Comparison of ENCODE assay signal across 28 mouse cellular contexts in the genomic region with DNA sequence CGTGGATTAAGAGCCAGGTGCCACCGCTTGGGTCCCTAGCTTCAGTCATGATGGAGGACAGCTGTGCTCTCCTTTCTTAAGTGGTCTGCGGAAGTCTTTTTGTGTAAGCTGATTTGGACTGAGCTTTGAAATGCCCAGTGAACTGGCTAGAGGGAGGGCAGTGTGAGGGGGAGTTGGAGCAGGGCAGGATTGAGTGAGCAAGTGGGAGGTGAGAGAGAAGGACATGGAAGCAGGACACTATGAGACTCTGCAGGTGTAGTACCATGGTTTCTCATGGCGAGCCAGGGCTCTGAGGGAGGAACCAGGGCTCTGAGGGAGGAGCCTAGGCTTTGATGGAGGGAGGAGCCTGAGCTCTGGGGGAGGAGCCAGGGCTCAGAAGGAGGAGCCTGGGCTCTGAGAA.
DNase-seq lines count a peak whose midpoint lies in the region; ATAC-seq and TF ChIP-seq lines count a peak whose summit lies in the region.
"Had no signal": no experiment of that assay in that cellular context is flagged by ENCODE, and none has a peak within 500 bp of the region (broad histone marks: within the 10 kb centered on the region; RNA-seq: fewer than 3 reads in every experiment).

No protein-coding gene starts in this region.

- H3K27me3 ChIP-seq in kidney, embryonic 14.5 days (ENCODE audit: control insufficient read depth, insufficient read depth, low read length): no peaks in the 10 kb centered on the region
- no peaks in the 10 kb centered on the region for H3K27me3 ChIP-seq in kidney, postnatal 0 days (ENCODE audit: insufficient read depth, low read length)
- no peaks in the 10 kb centered on the region for H3K27me3 ChIP-seq in limb, embryonic 10.5 days (ENCODE audit: low read depth, poor library complexity, severe bottlenecking)
- H3K27me3 ChIP-seq in limb, embryonic 15.5 days: no peaks in the 10 kb centered on the region
- H3K27me3 ChIP-seq in intestine, embryonic 15.5 days (replicated peaks): no peaks in the 10 kb centered on the region
- H3K27me3 ChIP-seq: embryonic facial prominence, embryonic 12.5 days; embryonic facial prominence, embryonic 15.5 days; forebrain, embryonic 12.5 days; forebrain, embryonic 15.5 days; heart, embryonic 12.5 days; heart, embryonic 15.5 days; hindbrain, embryonic 13.5 days had no signal

- DNase-seq in kidney, adult 11 months: no peak
- DNase-seq in kidney, postnatal 0 days (ENCODE audit: low spot score): peak; percentile 67
- no peak for DNase-seq in kidney, adult 9 months
- DNase-seq in limb, embryonic 10.5 days (ENCODE audit: low spot score): no peak
- DNase-seq in cerebellum, adult 11 months: no peak
- DNase-seq: adrenal gland, postnatal 10 days; adrenal gland, postnatal 36 days; cerebellum, adult 2 months; cerebellum, adult 9-11 months; cerebellum, postnatal 25 days; gastrocnemius, postnatal 10 days; gastrocnemius, postnatal 36 days; heart, adult 2 months; heart, postnatal 10 days; heart, postnatal 36 days had no signal

- WGBS in kidney, embryonic 14.5 days: 47% methylated on average over 4 of the region's 4 CpGs
- 47% methylated on average over 4 of the region's 4 CpGs for WGBS in kidney, postnatal 0 days
- WGBS in limb, embryonic 10.5 days: 90% methylated on average over 4 of the region's 4 CpGs
- 68% methylated on average over 4 of the region's 4 CpGs for WGBS in limb, embryonic 15.5 days
- 74% methylated on average over 4 of the region's 4 CpGs for WGBS in intestine, embryonic 15.5 days

- H3K27ac ChIP-seq in kidney, embryonic 14.5 days (ENCODE audit: low read depth, low read length): no peak overlapping the region
- no peak overlapping the region for H3K27ac ChIP-seq in kidney, postnatal 0 days
- H3K27ac ChIP-seq in limb, embryonic 10.5 days: 0 out of 2 replicates have a peak overlapping the region, but pooled peaks have one; percentile 22
- peak overlapping the region; percentile 19; the same call in 1 of the 2 replicates for H3K27ac ChIP-seq in limb, embryonic 15.5 days
- no peak overlapping the region for H3K27ac ChIP-seq in intestine, embryonic 15.5 days
- H3K27ac ChIP-seq: embryonic facial prominence, embryonic 12.5 days; embryonic facial prominence, embryonic 15.5 days; forebrain, embryonic 12.5 days; forebrain, embryonic 15.5 days; heart, adult 2 months; heart, embryonic 15.5 days; hindbrain, embryonic 10.5 days; hindbrain, embryonic 13.5 days had no signal

- peak; percentile 77 for ATAC-seq in kidney, embryonic 14.5 days (ENCODE audit: low FRiP score, low TSS enrichment)
- peak; percentile 61 for ATAC-seq in kidney, postnatal 0 days (replicated peaks; ENCODE audit: low FRiP score, low read depth)
- no peak for ATAC-seq in limb, embryonic 15.5 days (ENCODE audit: insufficient number of reproducible peaks, low FRiP score, low TSS enrichment, low read depth)
- ATAC-seq in intestine, embryonic 15.5 days: no peak
- ATAC-seq: CD4-positive, CD25-positive, alpha-beta regulatory T cell, adult 4 months; forebrain, embryonic 15.5 days; hindbrain, embryonic 16.5 days had no signal

- no peak overlapping the region for H3K4me2 ChIP-seq in kidney, embryonic 14.5 days (replicated peaks; ENCODE audit: low read depth, low read length)
- H3K4me2 ChIP-seq in kidney, postnatal 0 days (ENCODE audit: low read length): no peak overlapping the region
- no peak overlapping the region for H3K4me2 ChIP-seq in limb, embryonic 15.5 days
- no peak overlapping the region for H3K4me2 ChIP-seq in intestine, embryonic 15.5 days (replicated peaks)
- H3K4me2 ChIP-seq: embryonic facial prominence, embryonic 12.5 days; embryonic facial prominence, embryonic 15.5 days; forebrain, embryonic 12.5 days; forebrain, embryonic 15.5 days; heart, embryonic 12.5 days; heart, embryonic 15.5 days; hindbrain, embryonic 13.5 days had no signal

- peaks cover 8% of the 10 kb centered on the region for H3K4me1 ChIP-seq in kidney, embryonic 14.5 days (ENCODE audit: control insufficient read depth, insufficient read depth, low read length)
- peaks cover 6% of the 10 kb centered on the region for H3K4me1 ChIP-seq in kidney, postnatal 0 days (replicated peaks; ENCODE audit: insufficient read depth, low read length)
- peaks cover 35% of the 10 kb centered on the region for H3K4me1 ChIP-seq in limb, embryonic 10.5 days
- peaks cover 8% of the 10 kb centered on the region for H3K4me1 ChIP-seq in limb, embryonic 15.5 days
- peaks cover 8% of the 10 kb centered on the region; the same call in 1 of the 2 replicates for H3K4me1 ChIP-seq in intestine, embryonic 15.5 days (replicated peaks)

- no peaks in the 10 kb centered on the region; the same call in 1 of the 2 replicates for H3K9me3 ChIP-seq in kidney, embryonic 14.5 days (ENCODE audit: control insufficient read depth, low read length)
- peaks cover 4% of the 10 kb centered on the region; the same call in 1 of the 2 replicates for H3K9me3 ChIP-seq in kidney, postnatal 0 days (replicated peaks; ENCODE audit: low read length)
- H3K9me3 ChIP-seq in limb, embryonic 10.5 days (replicated peaks): no peaks in the 10 kb centered on the region
- H3K9me3 ChIP-seq in limb, embryonic 15.5 days: no peaks in the 10 kb centered on the region
- H3K9me3 ChIP-seq in intestine, embryonic 15.5 days: no peaks in the 10 kb centered on the region
- H3K9me3 ChIP-seq: embryonic facial prominence, embryonic 12.5 days; heart, embryonic 15.5 days had no signal

- H3K36me3 ChIP-seq in kidney, embryonic 14.5 days (ENCODE audit: control insufficient read depth, insufficient read depth, low read length): no peaks in the 10 kb centered on the region
- no peaks in the 10 kb centered on the region for H3K36me3 ChIP-seq in kidney, postnatal 0 days (ENCODE audit: insufficient read depth, low read length)
- H3K36me3 ChIP-seq in limb, embryonic 10.5 days: no peaks in the 10 kb centered on the region
- no peaks in the 10 kb centered on the region for H3K36me3 ChIP-seq in limb, embryonic 15.5 days
- H3K36me3 ChIP-seq in intestine, embryonic 15.5 days: no peaks in the 10 kb centered on the region
- H3K36me3 ChIP-seq: embryonic facial prominence, embryonic 12.5 days; embryonic facial prominence, embryonic 15.5 days; forebrain, embryonic 12.5 days; forebrain, embryonic 15.5 days; heart, embryonic 12.5 days; heart, embryonic 15.5 days had no signal

- no peak overlapping the region for H3K4me3 ChIP-seq in kidney, embryonic 14.5 days (ENCODE audit: low read length)
- no peak overlapping the region for H3K4me3 ChIP-seq in kidney, postnatal 0 days (replicated peaks; ENCODE audit: low read depth, low read length)
- no peak overlapping the region for H3K4me3 ChIP-seq in limb, embryonic 10.5 days
- H3K4me3 ChIP-seq in limb, embryonic 15.5 days: no peak overlapping the region
- no peak overlapping the region for H3K4me3 ChIP-seq in intestine, embryonic 15.5 days (replicated peaks)
- H3K4me3 ChIP-seq: embryonic facial prominence, embryonic 12.5 days; embryonic facial prominence, embryonic 15.5 days; forebrain, embryonic 12.5 days; forebrain, embryonic 15.5 days; heart, adult 2 months; heart, embryonic 12.5 days; heart, embryonic 15.5 days; hindbrain, embryonic 10.5 days; hindbrain, embryonic 13.5 days had no signal

- no peak overlapping the region for H3K9ac ChIP-seq in kidney, embryonic 14.5 days (ENCODE audit: low read depth, low read length)
- H3K9ac ChIP-seq in kidney, postnatal 0 days (ENCODE audit: low read depth, low read length): no peak overlapping the region
- no peak overlapping the region for H3K9ac ChIP-seq in limb, embryonic 15.5 days
- no peak overlapping the region for H3K9ac ChIP-seq in intestine, embryonic 15.5 days
- H3K9ac ChIP-seq: embryonic facial prominence, embryonic 12.5 days; embryonic facial prominence, embryonic 15.5 days; forebrain, embryonic 12.5 days; forebrain, embryonic 15.5 days; heart, embryonic 12.5 days; heart, embryonic 15.5 days; hindbrain, embryonic 13.5 days had no signal

- TF ChIP-seq CTCF in kidney, postnatal 0 days (IDR thresholded peaks at IDR 0.05; ENCODE audit: low read depth): no peak

Comparison
In these comparisons a context has a peak if more than half of its experiments do, and no peak if none do; other contexts are left out.
1. ATAC-seq: peak in kidney, embryonic 14.5 days (single experiment) and kidney, postnatal 0 days (single experiment); none in limb, embryonic 15.5 days (single experiment) and intestine, embryonic 15.5 days (single experiment).
2. H3K27ac ChIP-seq: peak in limb, embryonic 10.5 days (single experiment) and limb, embryonic 15.5 days (single experiment); none in kidney, embryonic 14.5 days (single experiment), kidney, postnatal 0 days (single experiment) and intestine, embryonic 15.5 days (single experiment).